Mouse (Mus musculus): Measurements from ENCODE around the gene Gfi1b. TPM values are rescaled to one million over a fixed set of nuclear protein-coding genes. Genes with fewer than 3 reads are reported as not detected.

The Gfi1b gene
- not detected in 2 replicates for polyA plus RNA-seq (2015; fragmentation: Nextera tagmentation; extraction: Ambion mirVana)

DNA sequence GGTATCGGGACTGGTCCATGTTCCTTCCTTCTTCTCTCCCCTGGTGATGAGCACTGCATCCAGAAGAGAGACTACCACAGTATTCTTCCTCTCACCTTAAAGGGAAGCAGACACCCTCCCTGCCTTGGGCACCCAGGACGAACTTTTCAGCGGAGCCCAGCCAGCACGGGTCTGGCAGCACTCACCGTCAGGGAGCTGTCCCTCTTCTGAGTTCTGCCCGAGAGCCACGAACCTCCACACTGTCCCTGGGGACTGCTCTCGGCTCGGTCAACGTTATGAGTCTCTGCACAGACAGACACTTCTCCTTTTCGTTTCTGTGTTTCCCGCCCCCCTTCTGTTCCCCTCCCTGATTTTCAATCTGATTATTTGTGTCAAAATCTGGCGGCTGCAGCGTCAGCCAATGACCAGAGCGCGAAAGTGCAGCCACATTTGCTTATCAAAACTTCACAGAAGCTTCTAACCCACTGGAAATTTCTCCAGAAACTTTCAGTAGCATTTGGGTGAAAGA is at the start of gene Gfi1b:
TSS of gene Gfi1b (minus strand) at position 319 of the 508 bp plus-strand sequence.
- no peaks in the 10 kb centered on the region for H3K36me3 ChIP-seq
- no peaks in the 10 kb centered on the region for H3K9me3 ChIP-seq
- no peaks in the 10 kb centered on the region for H3K4me1 ChIP-seq
- ATAC-seq (replicated peaks), result no peak
- H3K27me3 ChIP-seq, result peaks cover 23% of the 10 kb centered on the region
- no peak within 1 kb of the TSS for H3K9ac ChIP-seq (replicated peaks)
- H3K27ac ChIP-seq (replicated peaks), result no peak within 1 kb of the TSS
- no peak within 1 kb of the TSS for H3K4me2 ChIP-seq (replicated peaks)
- no peak within 1 kb of the TSS for H3K4me3 ChIP-seq
- 6% methylated on average over 16 of the region's 16 CpGs for WGBS

DNA sequence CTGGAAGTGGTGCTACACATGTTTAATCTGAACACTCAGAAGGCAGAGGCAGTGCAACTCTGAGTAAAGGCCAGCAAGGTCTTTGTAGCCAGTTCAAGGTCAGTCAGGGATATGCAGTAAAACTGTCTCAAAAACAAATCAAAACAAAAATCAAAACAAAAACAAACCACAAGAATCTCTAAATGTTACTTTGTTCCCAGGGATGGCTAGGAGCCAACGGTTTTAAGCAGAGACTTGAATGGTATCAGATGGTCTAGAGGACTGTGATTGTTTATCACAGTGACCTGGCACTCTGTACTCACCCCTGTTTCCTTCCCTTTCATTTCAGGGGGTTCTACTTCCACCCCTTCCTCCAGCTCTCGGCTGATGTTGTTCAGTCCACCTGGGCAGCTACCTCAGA is 49.7 kb upstream of the Gfi1b start:
- H3K36me3 ChIP-seq, result peaks cover 93% of the 10 kb centered on the region
- 89% methylated on average over 2 of the region's 2 CpGs for WGBS
- ATAC-seq (replicated peaks), result no peak

DNA sequence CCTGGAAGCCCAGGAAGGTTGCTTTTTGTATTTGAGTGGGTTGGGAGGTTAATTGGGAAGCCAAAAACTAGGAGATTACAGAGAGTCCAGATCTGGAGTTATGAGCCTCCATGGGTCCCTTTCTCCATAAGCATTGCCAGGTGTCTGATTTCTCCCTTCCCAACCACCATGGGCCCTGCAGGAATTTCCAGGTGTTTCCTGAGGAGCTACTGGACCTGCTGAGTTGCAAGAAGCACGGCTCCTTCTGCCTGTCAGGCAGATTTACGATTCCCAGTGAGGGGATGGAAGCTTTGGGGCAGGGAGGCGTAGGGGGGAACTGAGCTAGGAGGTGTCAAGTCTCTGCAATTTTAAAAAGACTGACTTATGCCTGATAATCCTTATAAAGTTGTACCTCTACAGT is 44.0 kb upstream of the Gfi1b start:
- Histone ChIP-seq H3K4me3 (no peak overlapping the region), H3K27ac (replicated peaks) (no peak overlapping the region), H3K36me3 (peaks cover 91% of the 10 kb centered on the region), H3K9ac (replicated peaks) (no peak overlapping the region), H3K4me2 (replicated peaks) (no peak overlapping the region), H3K4me1 (no peaks in the 10 kb centered on the region), H3K27me3 (no peaks in the 10 kb centered on the region), H3K9me3 (no peaks in the 10 kb centered on the region)
- ATAC-seq (replicated peaks), result no peak
- WGBS, result 95% methylated on average over 3 of the region's 3 CpGs

More for the DNA sequence above, 49.7 kb upstream of the Gfi1b start:
- no peak overlapping the region for H3K4me3 ChIP-seq
- no peak overlapping the region for H3K4me2 ChIP-seq (replicated peaks)
- H3K27me3 ChIP-seq, result no peaks in the 10 kb centered on the region
- H3K27ac ChIP-seq (replicated peaks), result no peak overlapping the region
- no peaks in the 10 kb centered on the region for H3K4me1 ChIP-seq
- H3K9me3 ChIP-seq, result no peaks in the 10 kb centered on the region
- H3K9ac ChIP-seq (replicated peaks), result no peak overlapping the region

DNA sequence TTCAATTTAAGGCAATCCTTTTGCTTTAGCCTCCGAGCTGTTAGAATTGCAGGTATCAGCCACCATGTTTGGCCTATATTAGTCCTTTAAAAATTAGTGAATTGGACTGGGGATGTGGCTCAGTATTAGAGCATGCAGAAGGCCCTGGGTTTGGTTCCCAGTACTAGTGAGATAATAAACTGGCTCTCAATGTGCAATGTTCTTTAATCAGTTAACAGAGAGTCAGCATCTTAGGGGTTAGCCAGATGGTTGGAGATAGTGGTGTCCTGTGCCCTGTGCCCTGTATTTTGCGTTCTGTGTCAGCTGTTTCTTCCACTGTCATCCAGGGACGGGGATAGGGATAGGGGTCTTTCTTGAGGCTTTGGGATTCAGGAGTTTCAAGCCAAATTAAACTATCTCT is 41.1 kb upstream of the Gfi1b start:
- ATAC-seq (replicated peaks), result no peak
- Histone ChIP-seq H3K9me3 (no peaks in the 10 kb centered on the region), H3K4me3 (no peak overlapping the region), H3K36me3 (peaks cover 91% of the 10 kb centered on the region), H3K9ac (replicated peaks) (no peak overlapping the region), H3K27me3 (no peaks in the 10 kb centered on the region), H3K4me2 (replicated peaks) (no peak overlapping the region), H3K4me1 (no peaks in the 10 kb centered on the region), H3K27ac (replicated peaks) (no peak overlapping the region)
- 93% methylated on average over 3 of the region's 3 CpGs for WGBS

DNA sequence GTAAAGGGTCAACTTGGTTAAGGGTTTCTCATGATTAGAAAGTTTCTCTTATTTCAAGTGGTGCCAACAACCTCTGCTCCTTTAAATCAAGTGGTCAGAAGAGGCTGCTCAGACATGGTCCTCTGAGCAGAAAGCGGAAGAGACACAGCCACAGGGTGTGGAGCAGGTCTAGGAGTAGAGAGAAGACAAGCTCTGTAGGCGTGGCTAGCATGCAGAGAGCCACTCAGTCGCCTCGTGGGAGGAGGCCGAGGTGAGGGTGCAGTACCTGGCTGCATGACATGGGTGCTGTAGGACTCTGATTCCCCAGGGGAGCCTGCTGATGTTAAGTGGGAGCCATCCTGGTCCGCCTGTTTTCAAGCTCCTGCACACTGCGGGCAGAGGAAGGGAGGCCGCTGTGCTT is 34.4 kb upstream of the Gfi1b start:
- Histone ChIP-seq H3K36me3 (peaks cover 53% of the 10 kb centered on the region), H3K4me2 (replicated peaks) (no peak overlapping the region), H3K27ac (replicated peaks) (no peak overlapping the region), H3K9ac (replicated peaks) (no peak overlapping the region), H3K4me1 (no peaks in the 10 kb centered on the region), H3K27me3 (no peaks in the 10 kb centered on the region), H3K9me3 (no peaks in the 10 kb centered on the region), H3K4me3 (no peak overlapping the region)
- ATAC-seq (replicated peaks), result no peak
- 80% methylated on average over 8 of the region's 8 CpGs for whole genome bisulfite sequencing

DNA sequence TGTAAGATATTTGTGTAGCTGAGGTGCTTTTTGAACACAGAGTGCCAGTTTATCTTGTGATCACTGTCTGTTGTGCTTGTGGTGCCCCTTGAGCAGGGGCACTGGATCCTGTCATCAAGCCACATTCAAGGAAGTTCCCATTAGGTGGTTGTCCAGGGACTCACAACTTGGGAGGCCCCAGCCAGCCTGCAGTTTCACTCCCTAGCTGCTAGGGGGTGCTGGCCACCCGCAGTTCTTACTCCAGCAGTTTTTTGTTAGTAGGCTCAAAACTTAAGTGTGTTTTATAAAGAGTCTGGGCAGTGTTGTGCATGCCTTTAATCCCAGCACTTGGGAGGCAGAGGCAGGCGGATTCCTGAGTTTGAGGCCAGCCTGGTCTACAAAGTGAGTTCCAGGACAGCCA is 32.5 kb upstream of the Gfi1b start:
- WGBS, result 65% methylated on average over 2 of the region's 2 CpGs
- H3K9ac ChIP-seq (replicated peaks), result no peak overlapping the region
- H3K27me3 ChIP-seq, result no peaks in the 10 kb centered on the region
- no peaks in the 10 kb centered on the region for H3K4me1 ChIP-seq
- H3K4me3 ChIP-seq, result no peak overlapping the region
- H3K4me2 ChIP-seq (replicated peaks), result no peak overlapping the region
- H3K9me3 ChIP-seq, result no peaks in the 10 kb centered on the region
- ATAC-seq (replicated peaks), result no peak
- H3K27ac ChIP-seq (replicated peaks), result no peak overlapping the region
- H3K36me3 ChIP-seq, result peaks cover 34% of the 10 kb centered on the region

DNA sequence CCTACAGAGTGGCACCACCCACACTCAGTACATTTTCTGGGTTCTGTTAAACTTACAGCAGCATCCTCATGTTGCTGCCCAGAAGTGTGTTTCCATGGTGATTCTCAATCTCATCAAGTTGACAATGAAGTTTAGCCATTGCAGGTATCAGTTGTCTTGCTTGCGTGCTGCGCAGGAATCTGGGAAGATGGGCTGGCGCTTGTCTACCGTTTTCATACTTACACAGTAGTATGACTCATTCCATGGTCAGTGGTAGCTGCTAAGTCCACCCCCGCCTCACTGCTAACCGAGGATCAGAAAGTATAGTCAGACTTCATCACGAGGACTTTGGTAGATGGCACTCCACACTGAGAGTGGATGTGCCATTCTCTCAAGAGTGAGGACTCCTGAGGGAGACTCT is 31.6 kb upstream of the Gfi1b start:
- H3K4me3 ChIP-seq, result no peak overlapping the region
- no peak for ATAC-seq (replicated peaks)

DNA sequence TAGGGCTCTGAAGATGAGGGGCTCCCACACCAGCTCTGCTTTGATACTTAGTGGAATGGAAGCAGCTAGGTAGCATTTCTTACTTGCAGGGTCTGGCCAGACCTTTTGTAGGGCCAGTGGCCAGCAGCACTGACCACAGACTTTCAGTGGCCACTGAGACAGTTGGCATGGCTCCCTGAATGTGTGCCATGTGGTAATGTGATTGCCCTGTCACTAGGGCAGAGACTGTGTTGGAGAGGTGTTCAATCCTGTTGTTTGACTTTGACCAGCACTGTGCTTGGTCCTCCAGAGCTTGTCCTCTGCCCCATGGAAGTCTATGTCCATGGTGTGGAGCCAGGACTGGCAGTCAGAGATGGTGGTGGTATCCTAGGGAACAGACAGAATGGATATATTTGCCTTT is 28.7 kb upstream of the Gfi1b start:
- ATAC-seq (replicated peaks), result no peak

More for the DNA sequence above, 31.6 kb upstream of the Gfi1b start:
- WGBS, result 95% methylated on average over 7 of the region's 7 CpGs
- Histone ChIP-seq H3K9me3 (no peaks in the 10 kb centered on the region), H3K27ac (replicated peaks) (no peak overlapping the region), H3K27me3 (no peaks in the 10 kb centered on the region), H3K36me3 (peaks cover 25% of the 10 kb centered on the region), H3K4me2 (replicated peaks) (no peak overlapping the region), H3K9ac (replicated peaks) (no peak overlapping the region), H3K4me1 (no peaks in the 10 kb centered on the region)

DNA sequence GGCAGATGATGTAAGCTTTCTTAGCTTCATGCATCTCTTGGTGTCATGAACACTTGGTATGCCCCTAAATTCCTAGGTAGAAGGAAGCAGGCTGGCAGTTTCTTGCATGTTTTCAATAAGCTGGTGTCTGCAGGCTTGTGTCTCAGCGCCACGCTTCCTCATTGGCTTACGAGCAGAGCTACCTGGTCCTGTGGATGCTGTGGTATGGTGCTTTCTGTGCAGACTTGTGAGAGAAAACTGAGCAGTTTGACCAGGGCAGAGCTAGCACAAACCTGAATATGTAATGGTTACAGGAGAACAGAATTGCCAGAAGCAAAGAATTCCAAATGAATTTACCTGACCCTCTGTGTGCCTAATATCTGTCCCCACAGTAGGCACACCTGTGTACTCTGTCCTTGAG is 21.3 kb upstream of the Gfi1b start:
- Histone ChIP-seq H3K9ac (replicated peaks) (no peak overlapping the region), H3K36me3 (no peaks in the 10 kb centered on the region), H3K9me3 (no peaks in the 10 kb centered on the region), H3K4me1 (peaks cover 30% of the 10 kb centered on the region), H3K4me3 (peak overlapping the region; percentile 89; the same call in 1 of the 2 replicates), H3K27me3 (no peaks in the 10 kb centered on the region), H3K27ac (replicated peaks) (no peak overlapping the region), H3K4me2 (replicated peaks) (peak overlapping the region; percentile 71)
- 81% methylated on average over 3 of the region's 3 CpGs for WGBS
- ATAC-seq (replicated peaks), result no peak

More for the DNA sequence above, 28.7 kb upstream of the Gfi1b start:
- no peak overlapping the region for H3K4me2 ChIP-seq (replicated peaks)
- H3K4me3 ChIP-seq, result no peak overlapping the region
- no peaks in the 10 kb centered on the region for H3K27me3 ChIP-seq
- H3K9me3 ChIP-seq, result no peaks in the 10 kb centered on the region
- no peaks in the 10 kb centered on the region for H3K4me1 ChIP-seq
- peaks cover 13% of the 10 kb centered on the region; the same call in 1 of the 2 replicates for H3K36me3 ChIP-seq
- no peak overlapping the region for H3K27ac ChIP-seq (replicated peaks)
- H3K9ac ChIP-seq (replicated peaks), result no peak overlapping the region

DNA sequence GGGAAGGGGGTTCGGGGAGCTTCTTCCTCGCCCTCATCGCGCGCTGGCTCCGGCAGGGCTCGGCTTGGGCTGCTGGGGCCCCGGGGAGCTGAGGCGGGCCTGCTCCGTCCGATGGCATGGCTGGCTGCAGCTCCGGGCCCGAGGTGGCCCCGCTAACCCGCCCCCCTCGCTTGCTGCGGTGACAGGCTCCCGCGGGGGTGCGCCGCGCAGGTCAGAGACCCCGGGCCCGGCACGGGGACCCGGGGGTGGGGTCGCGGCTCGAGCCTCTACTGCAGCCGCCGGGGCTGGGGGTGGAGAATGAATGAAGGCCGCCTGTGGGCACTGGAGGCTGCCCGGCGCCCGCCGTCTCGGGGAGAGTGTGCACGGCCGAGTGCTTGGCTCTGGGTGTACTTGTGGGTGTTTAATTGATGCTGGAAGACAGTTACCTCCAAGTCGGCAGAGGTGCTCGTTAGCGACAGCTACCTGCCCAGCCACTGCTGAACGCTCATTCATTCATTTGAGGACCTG is 19.7 kb upstream of the Gfi1b start:
- Histone ChIP-seq H3K36me3 (no peaks in the 10 kb centered on the region), H3K27me3 (no peaks in the 10 kb centered on the region), H3K4me3 (peak overlapping the region; percentile 89), H3K4me1 (peaks cover 30% of the 10 kb centered on the region), H3K9me3 (no peaks in the 10 kb centered on the region), H3K4me2 (replicated peaks) (peak overlapping the region; percentile 71), H3K9ac (replicated peaks) (peak overlapping the region; percentile 85), H3K27ac (replicated peaks) (peak overlapping the region; percentile 92)
- WGBS, result under 1% methylated on average over 43 of the region's 43 CpGs
- peak; percentile 78 for ATAC-seq (replicated peaks)

DNA sequence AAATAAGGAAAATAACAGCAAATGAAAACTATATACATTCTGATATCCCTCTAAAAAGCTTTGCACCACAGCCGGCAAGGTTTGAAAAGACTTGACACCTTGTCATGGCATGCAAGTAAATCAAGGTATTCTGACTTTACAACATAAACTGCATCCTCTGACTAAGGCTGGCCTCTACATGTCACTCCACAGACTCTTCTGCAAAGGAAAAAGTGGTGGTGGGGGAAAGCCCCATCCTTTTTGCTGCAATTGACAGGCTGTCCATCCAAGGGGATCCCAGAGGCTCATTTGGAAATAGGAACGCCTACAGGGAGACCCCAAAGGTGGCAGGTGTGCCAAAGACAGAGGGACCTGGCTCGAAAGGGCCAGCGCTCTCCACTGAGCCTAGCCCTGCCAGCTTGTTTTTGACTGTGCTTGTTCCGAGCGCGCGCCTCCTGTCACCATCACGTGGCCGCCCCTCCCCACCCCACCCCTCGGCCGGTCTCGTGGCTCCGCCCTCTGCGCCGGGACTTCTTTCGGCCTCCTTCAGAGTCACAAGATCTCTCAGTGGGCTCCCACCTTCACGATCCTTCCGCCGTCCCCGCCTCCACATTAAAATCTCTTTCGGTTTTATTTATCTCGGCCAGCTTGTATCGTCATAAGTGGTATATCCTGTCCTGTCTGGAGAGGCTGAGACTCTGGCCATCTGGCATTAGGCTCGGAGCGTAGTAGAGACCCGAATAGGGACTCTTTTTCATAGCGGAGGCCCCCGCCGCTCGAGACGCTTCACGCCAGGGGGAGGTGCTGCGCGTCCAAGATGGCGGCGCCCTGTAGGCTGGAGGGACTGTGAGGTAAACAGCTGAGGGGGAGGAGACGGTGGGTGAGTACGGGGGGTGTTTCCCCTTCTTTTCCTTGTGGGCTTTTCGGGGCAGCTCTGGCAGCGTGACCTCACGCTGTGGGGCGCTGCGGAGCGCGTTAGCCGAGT is 19.0 kb upstream of the Gfi1b start, which contains the start of gene Tsc1:
TSS of gene Tsc1 (plus strand) at position 768 of the 964 bp plus-strand sequence.
- 2% methylated on average over 47 of the region's 47 CpGs for WGBS
- ATAC-seq (replicated peaks), result peak; percentile 94
- no peaks in the 10 kb centered on the region for H3K9me3 ChIP-seq
- peaks cover 30% of the 10 kb centered on the region for H3K4me1 ChIP-seq
- H3K27me3 ChIP-seq, result no peaks in the 10 kb centered on the region
- H3K36me3 ChIP-seq, result no peaks in the 10 kb centered on the region
- peak within 1 kb of the TSS; percentile 92 for H3K27ac ChIP-seq (replicated peaks)
- peak within 1 kb of the TSS; percentile 89 for H3K4me3 ChIP-seq
- H3K4me2 ChIP-seq (replicated peaks), result peak within 1 kb of the TSS; percentile 71
- peak within 1 kb of the TSS; percentile 85 for H3K9ac ChIP-seq (replicated peaks)

DNA sequence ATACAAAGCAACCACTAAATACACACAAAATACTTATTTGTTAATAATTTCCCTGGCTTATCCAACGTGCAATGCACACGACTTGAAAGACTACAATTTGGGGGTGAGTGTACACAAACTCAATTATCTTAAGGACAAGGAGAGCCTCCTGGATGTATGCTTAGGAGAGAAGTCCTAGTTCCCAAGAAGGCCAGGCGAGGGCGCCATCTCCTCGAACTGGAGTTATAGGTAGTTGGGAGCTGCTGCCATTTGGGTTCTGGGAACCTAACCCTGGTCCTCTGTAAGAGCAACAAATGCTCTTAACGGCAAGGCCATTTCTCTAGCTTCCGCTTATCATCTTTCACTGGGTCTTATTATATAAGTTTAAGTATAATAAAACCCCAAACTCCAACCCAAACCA is 18.0 kb upstream of the Gfi1b start:
- no peak overlapping the region for H3K4me3 ChIP-seq
- H3K4me2 ChIP-seq (replicated peaks), result no peak overlapping the region
- WGBS, result 56% methylated on average over 7 of the region's 7 CpGs
- no peak overlapping the region for H3K9ac ChIP-seq (replicated peaks)
- no peak for ATAC-seq (replicated peaks)
- no peaks in the 10 kb centered on the region for H3K36me3 ChIP-seq
- no peak overlapping the region for H3K27ac ChIP-seq (replicated peaks)
- no peaks in the 10 kb centered on the region for H3K9me3 ChIP-seq
- H3K4me1 ChIP-seq, result peaks cover 30% of the 10 kb centered on the region
- H3K27me3 ChIP-seq, result no peaks in the 10 kb centered on the region
